Mouse (Mus musculus) hindbrain, embryonic 11.5 days (tissue): ENCODE results near the gene Camsap3. TPM values are rescaled to one million over a fixed set of nuclear protein-coding genes. Genes with fewer than 3 reads are reported as not detected.

Experiments
- ATAC-seq: fragments of 200-750 bp; cut with Nextera tagmentation; 2 replicates; pipeline ENCODE4 v1.8.0; 2017; ENCODE audit warnings: mild to moderate bottlenecking, moderate TSS enrichment, moderate library complexity; ENCODE audit not compliant: low FRiP score
- DNase-seq: peaks from one replicate; pipeline ENCODE4 v3.0.0-alpha.2; 2015; ENCODE audit warnings: low spot score
- H3K27ac ChIP-seq: fragments of 300-500 bp; sonication (generic); 2 replicates; pipeline ENCODE4 v1.5.1; 2014; ENCODE audit warnings: mild to moderate bottlenecking, low read depth, low read length
- H3K27me3 ChIP-seq: fragments of 300-500 bp; sonication (generic); 2 replicates; pipeline ENCODE4 v1.6.1; 2014; ENCODE audit warnings: mild to moderate bottlenecking, low read length, moderate library complexity, mixed read lengths; ENCODE audit not compliant: control insufficient read depth, insufficient read depth
- H3K36me3 ChIP-seq: fragments of 300-500 bp; sonication (generic); 2 replicates; pipeline ENCODE4 v1.6.1; 2014; ENCODE audit warnings: mild to moderate bottlenecking, low read length, moderate library complexity, mixed read lengths; ENCODE audit not compliant: control insufficient read depth, insufficient read depth
- H3K4me1 ChIP-seq: fragments of 300-500 bp; sonication (generic); replicated peaks from 2 replicates; pipeline ENCODE4 v1.6.1; 2014; ENCODE audit warnings: low read length, mixed read lengths; ENCODE audit not compliant: control insufficient read depth, insufficient read depth
- H3K4me2 ChIP-seq: fragments of 300-500 bp; sonication (generic); replicated peaks from 2 replicates; pipeline ENCODE4 v1.6.1; 2014; ENCODE audit warnings: mild to moderate bottlenecking, low read depth, low read length
- H3K4me3 ChIP-seq: fragments of 300-500 bp; sonication (generic); 2 replicates; pipeline ENCODE4 v1.5.1; 2014; ENCODE audit warnings: low read depth, low read length
- H3K9ac ChIP-seq: fragments of 300-500 bp; sonication (generic); 2 replicates; pipeline ENCODE4 v1.6.1; 2014; ENCODE audit warnings: low read depth, low read length
- H3K9me3 ChIP-seq: fragments of 300-500 bp; sonication (generic); 2 replicates; pipeline ENCODE4 v1.6.1; 2016; ENCODE audit warnings: low read length; ENCODE audit not compliant: control insufficient read depth
- WGBS: fragments of 180-500 bp; shearing (Covaris S2); extraction: QIAGEN DNeasy Blood & Tissue Kit; methylation state at CpG from one replicate; pipeline ENCODE4 v1.1.7; 2014; 5-methylcytosine and 5-hydroxymethylcytosine counted together
- polyA plus RNA-seq: library from polyadenylated mRNA; unstranded; fragments of >200 nt; fragmentation: Nextera tagmentation; extraction: Ambion mirVana; gene quantifications from 2 replicates; pipeline ENCODE4 v1.2.1, GENCODE M21; 2014

The Camsap3 gene
- polyA plus RNA-seq, 1 experiment from 2014 or later = 15.3 TPM

- no peaks in the 10 kb centered on the region for H3K4me1 ChIP-seq
- no peak overlapping the region for H3K4me2 ChIP-seq
- no peak for ATAC-seq
- H3K36me3 ChIP-seq = no peaks in the 10 kb centered on the region
- H3K9me3 ChIP-seq = no peaks in the 10 kb centered on the region
- H3K9ac ChIP-seq = no peak overlapping the region
- peak; percentile 39 for DNase-seq
- H3K27me3 ChIP-seq = no peaks in the 10 kb centered on the region
- WGBS = 24% methylated on average over 7 of the region's 7 CpGs
- H3K4me3 ChIP-seq = no peak overlapping the region
- no peak overlapping the region for H3K27ac ChIP-seq
Observed at GRCm38 (mm10) chr8:3656725-3657381, 69.8 kb downstream of the Camsap3 start.

Other genes starting within 250 kb of the Camsap3 start
- gene A430078G23Rik, start 233.9 kb upstream of the Camsap3 start, polyA plus RNA-seq = not detected in 2 replicates
- gene Arhgef18, start 194.3 kb upstream of the Camsap3 start, polyA plus RNA-seq = 9.2 and 10.9 TPM in 2 replicates
- gene Pex11g, start 119.6 kb upstream of the Camsap3 start, polyA plus RNA-seq = 2.4 and 3.1 TPM in 2 replicates
- not detected in 2 replicates for gene Tex45, start 116.4 kb upstream of the Camsap3 start, polyA plus RNA-seq
- gene Zfp358, start 94.2 kb upstream of the Camsap3 start, polyA plus RNA-seq = 31.2 and 39.3 TPM in 2 replicates
- gene Mcoln1, start 86.8 kb upstream of the Camsap3 start, polyA plus RNA-seq = 36.8 and 49.5 TPM in 2 replicates
- gene Pnpla6, start 71.9 kb upstream of the Camsap3 start, polyA plus RNA-seq = 17.4 and 19.9 TPM in 2 replicates
- gene C330021F23Rik, start 19.3 kb upstream of the Camsap3 start, polyA plus RNA-seq = 3.2 and 3.9 TPM in 2 replicates
- 47.5 and 58.1 TPM in 2 replicates for gene Xab2, start 34.0 kb downstream of the Camsap3 start, polyA plus RNA-seq
- gene Pet100, start 34.3 kb downstream of the Camsap3 start, polyA plus RNA-seq = 96.3 and 102 TPM in 2 replicates
- gene Pcp2, start 38.3 kb downstream of the Camsap3 start, polyA plus RNA-seq = 0.31 and 0.33 TPM in 2 replicates
- gene Stxbp2, start 43.7 kb downstream of the Camsap3 start, polyA plus RNA-seq = 23.6 and 24.9 TPM in 2 replicates
- gene Retn, start 68.5 kb downstream of the Camsap3 start, polyA plus RNA-seq = 0.18 TPM in 1 of 2 replicates, not detected in the other
- gene Mcemp1, start 78.5 kb downstream of the Camsap3 start, polyA plus RNA-seq = 0.19 TPM in 1 of 2 replicates, not detected in the other
- 7.2 and 8.1 TPM in 2 replicates for gene Fcor, start 85.1 kb downstream of the Camsap3 start, polyA plus RNA-seq
- 34.2 and 40.8 TPM in 2 replicates for gene Trappc5, start 89.0 kb downstream of the Camsap3 start, polyA plus RNA-seq
- 0.15 and 0.49 TPM in 2 replicates for gene Fcer2a, start 106.9 kb downstream of the Camsap3 start, polyA plus RNA-seq
- 0.39 TPM in 1 of 2 replicates, not detected in the other for gene Clec4g, start 133.4 kb downstream of the Camsap3 start, polyA plus RNA-seq
- not detected in 2 replicates for gene Cd209a, start 161.7 kb downstream of the Camsap3 start, polyA plus RNA-seq